Mouse (Mus musculus): ENCODE results near the gene Cdc27.
A peak's percentile ranks its signal among the peaks of the same experiment; 100 is the strongest.
"Not testable (repeated sequence)": the region's sequence is repeated elsewhere in the genome, so short reads cannot be mapped to it uniquely, and the experiment has no call there.

Gene Cdc27

GRCm38 (mm10) chr11:104570515-104570914, 20.1 kb upstream of the Cdc27 start:
- DNase-seq (ENCODE audit: low spot score in 2 of 2) = not testable (repeated sequence)

GRCm38 (mm10) chr11:104568326-104568725, 17.9 kb upstream of the Cdc27 start:
- no peak for DNase-seq (ENCODE audit: low spot score in 2 of 2)

DNA sequence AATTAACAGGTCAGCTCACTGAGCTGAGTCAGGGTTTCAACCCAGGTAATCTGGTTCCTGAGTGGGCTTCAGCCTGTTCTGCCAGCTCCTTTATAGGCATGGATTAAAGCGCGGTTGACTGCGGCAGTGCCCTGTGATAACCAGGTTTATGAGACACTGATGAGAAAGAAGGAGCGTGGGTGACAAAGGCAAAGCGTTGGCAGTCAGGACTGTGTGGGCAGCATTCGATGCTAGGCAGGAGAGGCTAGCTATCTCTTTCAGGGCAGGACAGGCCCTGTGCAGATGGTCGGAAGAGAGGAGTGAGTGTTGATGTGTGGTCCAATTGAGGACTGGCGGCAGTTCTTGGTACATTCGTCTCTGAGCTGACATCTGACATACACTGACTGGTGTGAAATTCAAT, 17.3 kb upstream of the Cdc27 start:
- DNase-seq (ENCODE audit: low spot score in 2 of 2) = no peak

GRCm38 (mm10) chr11:104566796-104567195, 16.4 kb upstream of the Cdc27 start:
- no peak for DNase-seq (ENCODE audit: low spot score in 2 of 2)

- no peak for DNase-seq (ENCODE audit: low spot score in 2 of 2)
These were observed 15.7 kb upstream of the Cdc27 start for GRCm38 (mm10) chr11:104566097-104566496.

- no peak for DNase-seq (ENCODE audit: low spot score in 2 of 2)
These were observed 14.8 kb upstream of the Cdc27 start for GRCm38 (mm10) chr11:104565172-104565571.

GRCm38 (mm10) chr11:104563496-104563895, 13.1 kb upstream of the Cdc27 start:
- DNase-seq (ENCODE audit: low spot score in 2 of 2) = no peak

DNA sequence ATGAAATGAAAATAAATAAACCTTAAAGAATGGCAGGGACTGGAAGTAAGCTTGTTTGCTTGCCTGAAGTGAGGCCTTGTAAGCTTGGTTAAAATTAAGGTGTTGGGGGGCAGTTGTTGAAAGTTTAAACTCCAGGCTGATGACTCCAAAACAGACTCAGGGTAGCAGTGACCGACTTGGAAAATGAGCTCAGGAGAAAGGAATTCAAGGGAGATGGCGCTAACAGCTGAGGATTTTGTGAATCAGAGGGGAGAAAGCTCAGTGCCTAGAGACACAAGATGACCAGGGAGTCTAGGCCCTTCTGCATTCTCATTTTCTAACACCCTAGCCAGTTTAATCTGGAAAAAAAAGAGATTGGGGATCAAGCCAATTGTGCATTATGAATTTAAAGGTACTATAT, 10.6 kb upstream of the Cdc27 start:
- DNase-seq (ENCODE audit: low spot score in 2 of 2) = no peak

GRCm38 (mm10) chr11:104558651-104559403, 8.4 kb upstream of the Cdc27 start:
- no peak for DNase-seq (ENCODE audit: low spot score in 2 of 2)

DNA sequence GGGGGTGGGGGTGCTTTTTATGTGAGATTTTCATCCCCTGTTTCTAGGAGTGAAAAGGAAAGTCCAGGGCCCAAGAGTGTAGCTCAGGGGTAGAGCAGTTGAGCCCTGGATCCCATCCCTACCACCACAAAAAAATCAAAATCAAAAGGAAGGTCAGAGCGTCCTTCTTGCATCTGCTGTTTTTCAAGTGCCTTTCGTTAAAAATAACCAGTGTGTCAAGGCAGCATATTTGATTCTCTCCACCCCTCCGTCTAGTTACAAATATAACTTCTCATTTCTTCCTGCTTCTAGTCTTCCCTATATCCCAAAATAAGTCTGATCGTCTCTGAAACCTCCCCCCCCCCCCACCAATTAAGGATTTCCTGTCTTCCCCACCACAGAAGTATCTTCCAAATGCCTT, 7.6 kb upstream of the Cdc27 start:
- no peak for DNase-seq (ENCODE audit: low spot score in 2 of 2)

DNA sequence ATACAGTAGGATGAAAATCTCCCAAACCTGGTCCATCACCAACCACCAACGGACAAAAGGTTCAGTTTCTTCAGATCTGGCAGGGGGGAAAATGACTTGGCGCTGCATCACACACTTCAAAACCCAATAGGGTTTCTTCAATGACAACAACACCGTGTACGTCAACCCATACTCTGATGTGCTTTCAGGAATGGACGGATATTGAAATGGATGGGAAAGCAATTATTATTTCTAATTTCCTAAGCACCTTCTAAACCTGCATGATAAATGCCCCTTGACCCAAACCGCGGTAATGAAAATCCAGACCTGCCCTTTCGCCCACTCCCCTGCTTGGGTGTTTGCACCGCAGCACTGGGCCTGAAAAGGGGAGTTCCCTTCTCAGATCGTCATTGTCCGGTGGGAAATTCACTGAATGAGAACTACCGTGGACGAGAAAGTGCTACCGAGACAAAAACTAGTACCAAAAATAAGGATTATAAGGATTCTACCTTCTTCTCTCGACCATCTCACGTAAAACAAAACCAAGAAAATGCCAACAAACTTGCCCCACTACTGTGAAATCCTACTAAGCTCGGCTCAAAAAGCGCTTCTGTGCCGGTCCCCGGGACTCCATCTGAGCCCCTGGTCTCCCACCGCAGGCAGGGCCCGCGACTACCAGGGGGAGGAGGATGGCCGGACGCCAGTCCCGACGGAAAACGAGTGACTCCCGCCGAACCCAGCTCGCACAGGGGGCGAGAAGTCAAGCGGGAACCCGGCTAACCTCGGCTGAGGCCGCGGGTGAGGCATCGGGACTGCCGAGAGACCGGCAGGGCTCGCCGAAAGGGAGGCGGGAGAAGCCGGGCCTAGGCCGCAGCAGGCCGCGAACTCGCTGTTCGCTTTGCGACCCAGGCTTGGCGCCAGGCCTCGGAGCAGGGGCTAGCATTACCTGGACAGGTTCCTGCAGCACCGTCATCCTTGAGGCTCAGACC, 698 bp downstream of the Cdc27 start:
- DNase-seq (ENCODE audit: low spot score in 2 of 2) = peak; percentile 13 to 15

GRCm38 (mm10) chr11:104547502-104547901, 2.9 kb downstream of the Cdc27 start:
- no peak for DNase-seq (ENCODE audit: low spot score in 2 of 2)

- no peak for DNase-seq (ENCODE audit: low spot score in 2 of 2)
These were observed 5.9 kb downstream of the Cdc27 start for GRCm38 (mm10) chr11:104544507-104544906.

GRCm38 (mm10) chr11:104543337-104543736, 7.1 kb downstream of the Cdc27 start:
- DNase-seq (ENCODE audit: low spot score in 2 of 2) = not testable (repeated sequence)

- DNase-seq (ENCODE audit: low spot score in 2 of 2) = no peak
These were observed 10.6 kb downstream of the Cdc27 start for GRCm38 (mm10) chr11:104539811-104540210.

- no peak for DNase-seq (ENCODE audit: low spot score in 2 of 2)
These were observed 12.4 kb downstream of the Cdc27 start for GRCm38 (mm10) chr11:104537945-104538555.

DNA sequence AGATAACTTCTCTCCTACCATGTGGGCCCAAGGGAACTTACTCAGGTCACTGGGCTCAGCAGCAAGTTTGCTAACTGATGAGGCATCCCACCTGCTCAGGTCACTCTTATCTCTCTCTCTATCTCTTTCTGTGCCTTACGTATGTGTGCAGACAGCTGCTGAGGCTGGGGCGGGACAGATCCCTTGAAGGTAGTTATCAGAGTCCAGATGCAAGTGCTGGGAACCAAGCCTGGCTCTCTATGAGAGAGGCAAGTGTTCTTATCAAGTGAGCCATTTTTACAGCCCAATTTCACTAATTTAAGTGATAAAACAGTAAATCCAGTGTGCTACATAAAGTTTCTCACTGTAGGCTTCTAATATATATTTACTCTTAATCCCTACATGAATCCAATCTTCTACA, 13.6 kb downstream of the Cdc27 start:
- no peak for DNase-seq (ENCODE audit: low spot score in 2 of 2)

- DNase-seq (ENCODE audit: low spot score in 2 of 2) = no peak
These were observed 24.5 kb downstream of the Cdc27 start for GRCm38 (mm10) chr11:104525935-104526334.

DNA sequence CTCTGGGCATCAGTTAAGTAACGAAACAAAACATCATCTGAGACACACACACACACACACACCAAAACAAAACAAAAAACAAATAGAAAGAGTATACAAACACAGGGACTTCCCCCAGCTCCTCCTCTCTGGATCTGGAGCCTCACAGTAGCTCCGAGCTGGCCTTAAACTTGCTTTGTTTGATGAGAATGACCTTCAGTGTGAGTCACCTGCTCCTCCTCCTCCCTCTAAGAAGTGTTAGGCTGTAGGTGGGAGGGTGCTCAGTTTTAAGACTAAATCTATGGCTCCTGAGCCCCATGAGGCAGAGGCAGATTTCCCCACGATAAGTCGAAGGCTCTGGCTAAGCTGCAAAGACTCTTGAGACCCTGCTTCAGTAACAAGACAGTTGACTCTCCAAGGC, 38.0 kb downstream of the Cdc27 start:
- no peak for DNase-seq (ENCODE audit: low spot score in 2 of 2)

GRCm38 (mm10) chr11:104510606-104511005, 39.8 kb downstream of the Cdc27 start:
- DNase-seq (ENCODE audit: low spot score in 2 of 2) = peak in 1 of 2 experiments; percentile 12

DNA sequence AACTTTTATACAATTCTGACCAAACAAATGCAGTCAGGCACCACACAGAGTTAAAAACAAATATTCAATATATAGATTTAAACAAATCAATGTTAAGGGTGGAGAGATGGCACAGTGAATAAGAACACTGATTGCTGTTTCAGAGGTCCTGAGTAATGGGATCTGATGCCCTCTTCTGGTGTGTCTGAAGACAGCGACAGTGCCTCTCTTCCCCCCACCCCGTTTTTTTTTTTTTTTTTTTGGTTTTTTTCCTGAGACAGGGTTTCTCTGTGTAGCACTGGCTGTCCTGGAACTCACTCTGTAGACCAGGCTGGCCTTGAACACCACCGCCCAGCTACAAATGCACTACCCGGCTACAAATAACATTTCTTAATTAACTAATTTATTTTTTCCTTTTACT, 42.0 kb downstream of the Cdc27 start:
- no peak for DNase-seq (ENCODE audit: low spot score in 2 of 2)

GRCm38 (mm10) chr11:104488292-104488691, 62.1 kb downstream of the Cdc27 start:
- DNase-seq (ENCODE audit: low spot score in 2 of 2) = no peak

Data from thymus, postnatal 10 days (tissue).